Mouse (Mus musculus) G1E (cell line): ENCODE measurements around the gene Dck. TPM values are rescaled to one million over a fixed set of nuclear protein-coding genes. Genes with fewer than 3 reads are reported as not detected.
A peak's percentile ranks its signal among the peaks of the same experiment; 100 is the strongest.

Experiments
- ATAC-seq: 2 replicates; pipeline ENCODE4 v1.8.0; 2016; ENCODE audit warnings: mild to moderate bottlenecking; ENCODE audit not compliant: insufficient number of reproducible peaks, poor library complexity, low FRiP score, severe bottlenecking; ENCODE audit errors: extremely low read depth
- DNase-seq: peaks from one replicate; pipeline ENCODE4 v3.0.0; 2012; ENCODE audit warnings: low spot score
- H3K27me3 ChIP-seq: 2 replicates; pipeline ENCODE4 v1.6.1; 2012; ENCODE audit warnings: mild to moderate bottlenecking, low read length, inconsistent platforms; ENCODE audit not compliant: insufficient read depth
- H3K36me3 ChIP-seq: replicated peaks from 2 replicates; pipeline ENCODE3; 2012; ENCODE audit warnings: mild to moderate bottlenecking, inconsistent platforms
- H3K4me1 ChIP-seq: 2 replicates; pipeline ENCODE4 v1.6.1; 2012; ENCODE audit warnings: low read depth, low read length, inconsistent platforms, mixed read lengths; ENCODE audit not compliant: insufficient read depth
- H3K4me3 ChIP-seq: 2 replicates; pipeline ENCODE4 v1.5.1; 2012; ENCODE audit warnings: low read depth, mild to moderate bottlenecking, inconsistent platforms, low read length, moderate library complexity, mixed read lengths
- H3K9me3 ChIP-seq: replicated peaks from 2 replicates; pipeline ENCODE4 v1.6.1; 2012; ENCODE audit warnings: inconsistent platforms
- CTCF ChIP-seq: IDR thresholded peaks from 2 replicates; pipeline ENCODE4 v1.5.1; 2012; ENCODE audit warnings: low read depth, low read length, inconsistent platforms, mixed read lengths
- GATA1 ChIP-seq: IDR thresholded peaks from 2 replicates; pipeline ENCODE4 v1.6.1; 2012; ENCODE audit warnings: borderline replicate concordance, low read length, inconsistent platforms, mixed read lengths
- GATA2 ChIP-seq: IDR thresholded peaks from 2 replicates; pipeline ENCODE4 v1.6.1; 2012; ENCODE audit warnings: low read depth, low read length, inconsistent platforms, borderline replicate concordance
- POLR2AphosphoS5 ChIP-seq: IDR thresholded peaks from 2 replicates; pipeline ENCODE4 v1.6.1; 2012; ENCODE audit warnings: low read depth, low read length, inconsistent platforms; ENCODE audit not compliant: insufficient replicate concordance
- TAL1 ChIP-seq: conservative IDR thresholded peaks from 2 replicates; pipeline ENCODE4 v1.6.1; 2012; ENCODE audit warnings: low read depth, low read length, inconsistent platforms, mixed read lengths
- polyA plus RNA-seq: library from polyadenylated mRNA; stranded (reverse); fragments of >175 nt; gene quantifications from 2 replicates; pipeline ENCODE4 v1.2.3, GENCODE M21; 2012
- total RNA-seq, 2 experiments: library from RNA; stranded (forward) in 1 of 2; stranded (reverse) in 1 of 2; fragments of 200-1000 nt in 1 of 2; fragments of >200 nt in 1 of 2; fragmentation: Nextera tagmentation in 1 of 2; gene quantifications; 2 replicates each; pipeline ENCODE4 v1.2.3; 2014 to 2017

Gene Dck
- total RNA-seq (2014; fragmentation: Nextera tagmentation) (52.4 and 74.6 TPM in 2 replicates), total RNA-seq (2017) (31.1 and 41.7 TPM in 2 replicates), polyA plus RNA-seq (5.8 and 6.6 TPM in 2 replicates)

DNA sequence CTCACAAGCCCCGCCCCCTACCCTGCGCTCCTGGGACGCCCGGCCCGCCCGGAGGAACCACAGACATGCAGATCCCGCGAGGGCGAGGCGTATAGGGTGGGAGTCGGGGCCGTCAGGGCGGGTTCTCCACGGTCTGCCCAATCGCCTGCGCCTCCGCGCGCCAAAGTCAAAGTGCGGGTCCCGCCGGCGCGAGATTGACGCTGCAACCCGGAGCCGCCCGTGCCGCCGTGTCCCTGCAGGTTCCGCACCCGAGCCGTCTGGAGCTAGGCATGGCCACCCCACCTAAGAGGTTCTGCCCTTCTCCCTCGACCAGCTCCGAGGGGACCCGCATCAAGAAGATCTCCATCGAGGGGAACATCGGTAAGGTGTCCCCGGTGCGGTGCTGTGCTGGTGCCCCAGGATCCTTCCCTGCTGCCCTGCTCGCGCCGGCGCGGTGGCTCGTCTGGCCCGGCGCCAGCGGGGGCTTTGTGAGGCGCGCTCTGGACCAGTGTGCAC is at the start of gene Dck:
Gene Dck (plus strand): TSS at position 10 of the 495 bp plus-strand sequence.
- no peaks in the 10 kb centered on the region for H3K9me3 ChIP-seq
- H3K27me3 ChIP-seq, result no peaks in the 10 kb centered on the region
- H3K4me1 ChIP-seq, result peaks cover 38% of the 10 kb centered on the region
- DNase-seq (peak; percentile 89), ATAC-seq (peak; percentile 95)
- TF ChIP-seq GATA1, result no peak
- TF ChIP-seq TAL1, result no peak
- no peak for TF ChIP-seq GATA2
- TF ChIP-seq POLR2AphosphoS5, result no peak
- no peak for TF ChIP-seq CTCF
- H3K36me3 ChIP-seq, result peaks cover 42% of the 10 kb centered on the region
- H3K4me3 ChIP-seq, result peak within 1 kb of the TSS; percentile 92

DNA sequence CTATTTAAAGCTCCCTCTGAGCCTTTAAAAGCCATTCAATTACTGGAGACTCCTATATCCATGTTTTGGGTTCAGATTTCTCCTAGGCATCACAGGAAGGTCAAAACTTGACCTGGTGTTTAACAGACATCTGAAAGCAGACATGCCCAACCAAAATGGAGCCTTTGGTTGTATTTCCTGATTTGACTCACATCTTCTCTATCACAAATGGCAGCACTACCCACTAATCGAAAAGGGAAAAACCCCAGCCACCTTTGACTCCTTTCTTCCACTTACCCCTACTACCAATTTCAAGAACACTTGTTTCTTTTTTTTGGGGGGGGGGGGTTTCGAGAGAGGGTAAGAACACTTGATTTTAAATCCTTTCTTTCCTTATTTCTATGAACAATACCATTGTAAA is 47.8 kb upstream of the Dck start:
- H3K27me3 ChIP-seq, result peaks cover 8% of the 10 kb centered on the region; the same call in 1 of the 2 replicates
- DNase-seq (no peak), ATAC-seq (no peak)
- no peak overlapping the region for H3K4me3 ChIP-seq
- H3K36me3 ChIP-seq, result peaks cover 5% of the 10 kb centered on the region
- TF ChIP-seq GATA2, result no peak
- TF ChIP-seq GATA1, result no peak
- TF ChIP-seq TAL1, result no peak
- TF ChIP-seq CTCF, result no peak
- no peak for TF ChIP-seq POLR2AphosphoS5
- H3K9me3 ChIP-seq, result no peaks in the 10 kb centered on the region
- peaks cover 15% of the 10 kb centered on the region for H3K4me1 ChIP-seq

DNA sequence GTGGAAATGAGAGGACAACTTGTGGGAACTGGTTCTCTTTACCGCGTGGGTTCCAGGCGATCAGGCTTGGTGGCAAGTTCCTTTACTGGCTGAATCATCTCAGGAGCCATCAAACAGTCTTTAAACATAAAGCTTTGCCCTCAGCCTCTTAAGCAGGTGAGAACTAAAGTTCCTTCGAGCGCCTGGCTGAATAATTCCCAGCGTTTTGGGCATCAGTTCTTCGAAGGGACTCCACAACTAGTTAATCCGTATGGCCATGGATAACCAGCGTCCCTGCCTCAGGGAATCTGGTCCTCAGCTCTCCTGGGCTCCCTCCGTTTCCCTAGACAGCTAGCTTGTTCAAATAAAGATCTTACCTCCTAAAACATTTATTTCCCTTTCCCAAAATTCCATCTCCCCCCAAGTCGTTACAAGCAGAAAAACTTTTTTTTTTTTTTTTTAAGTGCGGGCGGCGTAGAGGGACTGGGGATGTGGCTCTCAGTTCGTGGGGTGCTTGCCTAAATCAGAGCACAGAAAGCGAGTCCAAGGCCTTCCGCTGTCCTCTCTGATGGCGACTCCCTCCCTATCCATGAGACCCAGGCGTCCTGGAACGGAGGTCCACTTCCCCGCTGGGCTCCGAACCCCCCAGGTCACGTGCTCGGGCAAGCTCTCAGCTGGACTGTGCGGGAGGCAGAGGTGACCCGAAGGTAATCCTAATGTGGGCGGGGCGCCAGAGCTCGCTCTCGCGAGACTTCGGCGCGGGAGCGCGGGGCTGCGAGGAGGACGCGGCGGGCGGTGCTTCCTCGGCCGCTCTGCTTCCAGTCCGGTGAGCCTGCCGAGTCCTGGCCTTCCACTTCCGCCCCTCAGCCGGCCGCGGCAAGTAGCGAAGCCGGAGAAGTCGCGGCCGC is 44.4 kb upstream of the Dck start, which contains the start of gene Mob1b:
Gene Mob1b (plus strand): TSS at position 740 of the 887 bp plus-strand sequence.
- peaks cover 18% of the 10 kb centered on the region for H3K36me3 ChIP-seq
- H3K4me1 ChIP-seq, result peaks cover 42% of the 10 kb centered on the region
- H3K9me3 ChIP-seq, result no peaks in the 10 kb centered on the region
- TF ChIP-seq POLR2AphosphoS5 (peak; percentile 85; the same call in 1 of the 2 replicates), GATA2 (no peak)
- DNase-seq (peak; percentile 76), ATAC-seq (peak; percentile 36)
- peak within 1 kb of the TSS; percentile 84 for H3K4me3 ChIP-seq
- no peaks in the 10 kb centered on the region; the same call in 1 of the 2 replicates for H3K27me3 ChIP-seq

DNA sequence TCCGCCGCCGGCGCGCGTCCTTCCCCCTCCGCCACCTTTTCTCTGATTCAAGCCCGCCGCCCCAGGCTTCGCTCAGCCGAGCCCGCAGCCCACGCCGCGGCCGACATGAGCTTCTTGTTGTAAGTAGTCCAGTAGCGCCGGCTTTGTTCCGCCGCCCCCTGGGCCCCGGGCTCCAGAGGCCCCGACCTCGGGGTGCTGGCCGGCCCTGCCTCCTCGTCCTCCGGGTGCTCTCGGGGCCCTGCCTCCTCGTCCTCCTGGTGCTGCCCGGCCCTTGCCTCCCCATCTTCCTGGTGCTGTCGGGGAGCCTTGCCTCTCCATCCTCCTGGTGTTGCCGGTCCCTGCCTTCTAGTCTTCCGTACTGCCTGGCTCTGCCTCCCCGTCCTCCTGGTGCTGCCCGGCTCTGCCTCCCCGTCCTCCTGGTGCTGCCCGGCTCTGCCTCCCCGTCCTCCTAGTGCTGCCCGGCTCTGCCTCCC is 43.8 kb upstream of the Dck start:
- ATAC-seq (no peak), DNase-seq (no peak)
- H3K36me3 ChIP-seq, result peaks cover 19% of the 10 kb centered on the region
- H3K4me3 ChIP-seq, result peak overlapping the region; percentile 84
- no peaks in the 10 kb centered on the region; the same call in 1 of the 2 replicates for H3K27me3 ChIP-seq
- no peaks in the 10 kb centered on the region for H3K9me3 ChIP-seq
- TF ChIP-seq GATA1 (no peak), CTCF (no peak), GATA2 (no peak), POLR2AphosphoS5 (no peak), TAL1 (no peak)
- H3K4me1 ChIP-seq, result peaks cover 48% of the 10 kb centered on the region

DNA sequence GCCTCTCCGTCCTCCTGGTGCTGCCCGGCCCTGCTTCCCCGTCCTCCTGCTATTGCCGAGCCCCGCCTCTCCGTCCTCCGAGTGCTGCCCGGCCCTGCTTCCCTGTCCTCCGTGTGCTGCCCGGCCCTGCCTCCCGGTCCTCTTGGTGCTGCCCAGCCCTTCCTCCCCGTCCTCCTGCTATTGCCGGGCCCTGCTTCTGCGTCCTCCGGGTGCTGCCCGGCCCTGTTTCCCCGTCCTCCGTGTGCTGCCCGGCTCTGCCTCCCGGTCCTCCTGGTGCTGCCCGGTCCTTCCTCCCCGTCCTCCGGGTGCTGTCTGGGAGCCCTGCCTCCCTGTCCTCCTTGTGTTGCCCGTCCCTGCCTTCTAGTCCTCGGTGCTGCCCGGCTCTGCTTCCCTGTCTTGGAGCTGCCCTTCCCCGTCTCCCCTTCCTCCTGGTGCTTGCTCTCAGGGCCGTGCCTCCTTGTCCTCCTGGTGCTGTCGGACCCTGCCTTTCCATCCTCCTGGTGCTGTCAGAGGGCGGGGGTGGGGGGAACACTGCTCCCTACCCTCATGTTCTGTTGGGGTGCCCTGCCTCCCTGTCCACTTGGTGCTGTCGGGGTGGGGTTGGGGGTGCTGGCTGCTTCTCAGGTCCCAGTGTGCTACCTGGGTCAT is 43.1 kb upstream of the Dck start:
- no peaks in the 10 kb centered on the region for H3K27me3 ChIP-seq
- H3K9me3 ChIP-seq, result no peaks in the 10 kb centered on the region
- H3K4me1 ChIP-seq, result peaks cover 53% of the 10 kb centered on the region
- peaks cover 20% of the 10 kb centered on the region for H3K36me3 ChIP-seq
- peak overlapping the region; percentile 84 for H3K4me3 ChIP-seq
- ATAC-seq, result no peak
- no peak for TF ChIP-seq GATA2
- TF ChIP-seq GATA1, result no peak
- no peak for TF ChIP-seq POLR2AphosphoS5
- TF ChIP-seq CTCF, result no peak
- no peak for TF ChIP-seq TAL1
- DNase-seq, result peak; percentile 5

DNA sequence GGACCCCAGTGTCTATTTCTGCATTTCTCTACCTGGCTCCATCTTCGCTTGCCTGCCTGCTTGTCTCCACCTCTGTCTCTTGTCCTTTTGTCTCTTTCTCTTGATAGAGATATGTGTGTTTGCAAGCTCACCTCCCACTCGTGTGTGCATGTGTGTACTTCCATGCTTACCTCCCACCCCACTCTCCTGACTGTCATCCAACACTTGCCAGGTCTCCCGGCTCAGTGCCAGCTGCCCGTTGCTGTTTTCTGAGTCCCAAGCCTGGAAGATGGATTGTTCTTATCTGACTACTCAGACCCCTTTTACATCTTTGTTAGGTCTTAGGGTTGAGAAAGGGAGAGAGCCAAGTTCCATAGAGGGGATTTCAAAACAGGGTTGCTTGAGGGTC is 42.6 kb upstream of the Dck start:
- TF ChIP-seq GATA1, result no peak
- TF ChIP-seq CTCF, result no peak
- TF ChIP-seq GATA2, result no peak
- TF ChIP-seq TAL1, result no peak
- TF ChIP-seq POLR2AphosphoS5, result no peak
- DNase-seq (no peak), ATAC-seq (no peak)
- peak overlapping the region; percentile 84 for H3K4me3 ChIP-seq
- peaks cover 56% of the 10 kb centered on the region for H3K4me1 ChIP-seq
- no peaks in the 10 kb centered on the region for H3K27me3 ChIP-seq
- no peaks in the 10 kb centered on the region for H3K9me3 ChIP-seq
- H3K36me3 ChIP-seq, result peaks cover 23% of the 10 kb centered on the region
